Mouse (Mus musculus) fat pad, adult 2 months (tissue): ENCODE measurements around the gene Yars2.
A peak's percentile ranks its signal among the peaks of the same experiment; 100 is the strongest.
"Not testable (repeated sequence)": the region's sequence is repeated elsewhere in the genome, so short reads cannot be mapped to it uniquely, and the experiment has no call there.

Experiments
- DNase-seq: peaks from one replicate; pipeline ENCODE4 v3.0.0-alpha.2; 2011; ENCODE audit warnings: low read depth, low spot score; ENCODE audit errors: extremely low read depth

The Yars2 gene

GRCm38 (mm10) chr16:16302369-16303137 lies at the start of gene Yars2:
Gene Yars2, plus strand, starts transcription at chr16:16302965.
- DNase-seq, result no peak

GRCm38 (mm10) chr16:16253326-16254074 lies 49.3 kb upstream of the Yars2 start:
- no peak for DNase-seq

- DNase-seq, result no peak
Observed at GRCm38 (mm10) chr16:16255217-16255616, 47.5 kb upstream of the Yars2 start.

GRCm38 (mm10) chr16:16255874-16256273 lies 46.9 kb upstream of the Yars2 start:
- no peak for DNase-seq

- DNase-seq, result no peak
Observed at GRCm38 (mm10) chr16:16256672-16257071, 46.1 kb upstream of the Yars2 start.

GRCm38 (mm10) chr16:16260882-16261281 lies 41.9 kb upstream of the Yars2 start:
- DNase-seq, result peak; percentile 81

- DNase-seq, result peak; percentile 51
Observed at GRCm38 (mm10) chr16:16261481-16261880, 41.3 kb upstream of the Yars2 start.

GRCm38 (mm10) chr16:16262436-16262835 lies 40.3 kb upstream of the Yars2 start:
- DNase-seq, result no peak

- no peak for DNase-seq
Observed at GRCm38 (mm10) chr16:16272978-16273377, 29.8 kb upstream of the Yars2 start.

- no peak for DNase-seq
Observed at GRCm38 (mm10) chr16:16273752-16274151, 29.0 kb upstream of the Yars2 start.

- DNase-seq, result no peak
Observed at GRCm38 (mm10) chr16:16303138-16303827, 518 bp downstream of the Yars2 start.

- no peak for DNase-seq
Observed at GRCm38 (mm10) chr16:16303888-16304287, 1.1 kb downstream of the Yars2 start.

- DNase-seq, result no peak
Observed at GRCm38 (mm10) chr16:16311319-16311718, 8.6 kb downstream of the Yars2 start.

GRCm38 (mm10) chr16:16325775-16326336 lies 23.1 kb downstream of the Yars2 start:
- no peak for DNase-seq

GRCm38 (mm10) chr16:16346420-16346819 lies 43.7 kb downstream of the Yars2 start:
- DNase-seq, result no peak

- DNase-seq, result no peak
Observed at GRCm38 (mm10) chr16:16357908-16358307, 55.1 kb downstream of the Yars2 start.

- peak; percentile 23 for DNase-seq
Observed at GRCm38 (mm10) chr16:16358481-16359100, 55.8 kb downstream of the Yars2 start, which contains the start of gene Dnm1l. Gene Dnm1l, minus strand, starts transcription at chr16:16358959.

GRCm38 (mm10) chr16:16359101-16359482 lies 56.3 kb downstream of the Yars2 start:
- DNase-seq, result not testable (repeated sequence)
